Mouse (Mus musculus) erythroblast, embryonic 14.5 days (primary cell): ENCODE data around the gene Prdm11.

Experiments
- GATA1 ChIP-seq: IDR thresholded peaks from 2 replicates; pipeline ENCODE4 v1.6.1; 2012; ENCODE audit warnings: low read length, inconsistent platforms, mixed read lengths
- TAL1 ChIP-seq: IDR thresholded peaks from 3 replicates; pipeline ENCODE4 v1.6.1; 2012; ENCODE audit warnings: low read length, inconsistent platforms, mixed read lengths

GRCm38 (mm10) chr2:92915659-92916631 lies 130.0 kb downstream of the Prdm11 start:
- no peak for TF ChIP-seq GATA1
- no peak for TF ChIP-seq TAL1
